Mouse (Mus musculus): Measurements from ENCODE around the gene Ccdc47.
A peak's percentile ranks its signal among the peaks of the same experiment; 100 is the strongest.

Gene Ccdc47

GRCm38 (mm10) chr11:106160841-106161721 is 55.1 kb downstream of the Ccdc47 start, which contains the start of the genes Gm10840 and Limd2:
Gm10840 (plus strand) TSS chr11:106160850.
Limd2 (minus strand) TSS chr11:106160860.
- no peak for DNase-seq (ENCODE audit: low read depth, low spot score)

GRCm38 (mm10) chr11:106159921-106160840 is 56.0 kb downstream of the Ccdc47 start:
- DNase-seq (ENCODE audit: low read depth, low spot score), result peak; percentile 79

- DNase-seq (ENCODE audit: low read depth, low spot score), result peak; percentile 87
These were observed 56.8 kb downstream of the Ccdc47 start for GRCm38 (mm10) chr11:106159216-106159920.

- no peak for DNase-seq (ENCODE audit: low read depth, low spot score)
These were observed 57.3 kb downstream of the Ccdc47 start for GRCm38 (mm10) chr11:106158930-106159215.

GRCm38 (mm10) chr11:106158081-106158929 is 57.8 kb downstream of the Ccdc47 start:
- peak; percentile 71 for DNase-seq (ENCODE audit: low read depth, low spot score)

- no peak for DNase-seq (ENCODE audit: low read depth, low spot score)
These were observed 59.0 kb downstream of the Ccdc47 start for GRCm38 (mm10) chr11:106157154-106157553.

GRCm38 (mm10) chr11:106156257-106156656 is 59.9 kb downstream of the Ccdc47 start:
- no peak for DNase-seq (ENCODE audit: low read depth, low spot score)

GRCm38 (mm10) chr11:106155761-106156160 is 60.4 kb downstream of the Ccdc47 start:
- no peak for DNase-seq (ENCODE audit: low read depth, low spot score)

- DNase-seq (ENCODE audit: low read depth, low spot score), result no peak
These were observed 61.4 kb downstream of the Ccdc47 start for GRCm38 (mm10) chr11:106154770-106155169.

GRCm38 (mm10) chr11:106154091-106154490 is 62.1 kb downstream of the Ccdc47 start:
- DNase-seq (ENCODE audit: low read depth, low spot score), result no peak

GRCm38 (mm10) chr11:106152132-106152531 is 64.0 kb downstream of the Ccdc47 start:
- DNase-seq (ENCODE audit: low read depth, low spot score), result no peak

GRCm38 (mm10) chr11:106151219-106151618 is 64.9 kb downstream of the Ccdc47 start:
- DNase-seq (ENCODE audit: low read depth, low spot score), result no peak

Measured in A20 (cell line).